Mouse (Mus musculus): ENCODE results near the gene Olfr1362. TPM values are rescaled to one million over a fixed set of nuclear protein-coding genes. Genes with fewer than 3 reads are reported as not detected.

The Olfr1362 gene
- polyA plus RNA-seq (2015; fragmentation: Nextera tagmentation; extraction: Ambion mirVana): not detected in 2 replicates

DNA sequence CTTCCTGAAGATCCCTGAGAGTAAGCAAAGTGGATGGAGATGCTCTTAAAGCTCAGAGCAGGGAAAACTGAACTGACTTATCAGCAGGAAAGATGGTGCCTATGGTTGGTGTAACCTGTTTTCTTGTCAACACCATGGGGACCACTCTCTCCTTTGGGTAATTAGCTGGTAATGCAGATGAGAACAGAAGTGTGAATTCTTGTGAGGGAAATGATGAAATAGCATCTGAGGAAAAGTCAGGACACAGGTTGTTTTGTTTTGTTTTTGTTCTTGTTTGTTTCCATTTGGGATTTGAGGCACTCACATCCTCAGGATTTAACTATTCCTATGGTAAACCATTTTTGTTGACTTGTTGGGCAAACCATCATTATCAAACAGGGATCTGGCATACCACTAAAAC is at the start of gene Olfr1362:
Gene Olfr1362, minus strand, starts transcription at position 101 of the 400 bp plus-strand sequence.
- Histone ChIP-seq H3K36me3 (no peaks in the 10 kb centered on the region), H3K4me1 (replicated peaks) (no peaks in the 10 kb centered on the region), H3K4me3 (no peak within 1 kb of the TSS), H3K9me3 (no peaks in the 10 kb centered on the region), H3K27ac (no peak within 1 kb of the TSS), H3K27me3 (no peaks in the 10 kb centered on the region), H3K9ac (no peak within 1 kb of the TSS), H3K4me2 (no peak within 1 kb of the TSS)
- ATAC-seq (ENCODE audit: low FRiP score): no peak

DNA sequence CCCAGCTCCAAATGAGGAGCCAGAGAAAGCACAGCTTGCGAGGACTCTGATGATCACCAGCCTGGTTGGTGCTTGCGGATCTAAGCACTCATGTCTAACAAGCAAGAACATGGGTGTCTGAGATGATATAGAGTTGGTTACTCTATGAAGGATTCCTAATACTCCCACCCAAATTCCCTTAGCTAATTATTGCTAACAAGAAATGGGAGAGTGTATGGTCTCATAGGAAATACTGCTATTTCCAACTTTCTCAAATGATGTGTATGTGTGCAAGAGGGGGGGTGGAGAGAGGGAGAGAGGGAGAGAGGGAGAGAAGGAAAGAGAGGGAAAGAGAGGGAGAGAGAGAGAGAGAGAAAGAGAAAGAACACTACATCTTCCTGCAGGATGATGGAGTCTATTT is 49.5 kb upstream of the Olfr1362 start, which contains the start of gene Olfr1361:
Gene Olfr1361, minus strand, starts transcription at position 101 of the 400 bp plus-strand sequence.
- no peak within 1 kb of the TSS for H3K9ac ChIP-seq
- H3K9me3 ChIP-seq: no peaks in the 10 kb centered on the region
- no peaks in the 10 kb centered on the region for H3K36me3 ChIP-seq
- ATAC-seq (ENCODE audit: low FRiP score): no peak
- H3K27me3 ChIP-seq: no peaks in the 10 kb centered on the region
- 76% methylated on average over 2 of the region's 2 CpGs for WGBS
- H3K4me2 ChIP-seq: no peak within 1 kb of the TSS
- no peak within 1 kb of the TSS for H3K27ac ChIP-seq
- H3K4me1 ChIP-seq (replicated peaks): no peaks in the 10 kb centered on the region
- no peak within 1 kb of the TSS for H3K4me3 ChIP-seq

DNA sequence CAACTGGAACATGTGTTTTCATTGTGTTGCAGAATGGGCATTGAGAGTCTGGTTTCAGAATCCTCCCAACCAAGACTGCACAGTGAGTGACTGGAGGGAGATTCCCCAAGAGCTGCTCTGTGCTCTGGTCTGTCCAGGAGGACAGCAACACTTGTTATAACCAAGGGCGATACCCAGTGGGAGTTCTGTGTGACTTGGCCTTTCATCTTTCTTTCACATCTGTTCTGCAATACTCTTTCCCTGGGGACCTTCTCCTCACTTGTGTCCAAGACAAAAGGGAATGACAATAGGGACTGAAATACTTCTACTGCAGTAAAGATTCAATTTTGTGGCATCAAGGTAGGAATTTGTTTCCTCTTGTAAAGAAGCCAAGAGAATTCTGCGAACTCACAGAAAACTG is 28.6 kb upstream of the Olfr1362 start, which contains the start of gene Olfr11:
Gene Olfr11, minus strand, starts transcription at position 101 of the 400 bp plus-strand sequence.
- no peak within 1 kb of the TSS for H3K27ac ChIP-seq
- ATAC-seq (ENCODE audit: low FRiP score): no peak
- no peak within 1 kb of the TSS for H3K4me2 ChIP-seq
- H3K4me3 ChIP-seq: no peak within 1 kb of the TSS
- 83% methylated on average over 2 of the region's 2 CpGs for WGBS
- no peaks in the 10 kb centered on the region for H3K9me3 ChIP-seq
- H3K9ac ChIP-seq: no peak within 1 kb of the TSS
- no peaks in the 10 kb centered on the region for H3K4me1 ChIP-seq (replicated peaks)
- H3K27me3 ChIP-seq: no peaks in the 10 kb centered on the region
- no peaks in the 10 kb centered on the region for H3K36me3 ChIP-seq

DNA sequence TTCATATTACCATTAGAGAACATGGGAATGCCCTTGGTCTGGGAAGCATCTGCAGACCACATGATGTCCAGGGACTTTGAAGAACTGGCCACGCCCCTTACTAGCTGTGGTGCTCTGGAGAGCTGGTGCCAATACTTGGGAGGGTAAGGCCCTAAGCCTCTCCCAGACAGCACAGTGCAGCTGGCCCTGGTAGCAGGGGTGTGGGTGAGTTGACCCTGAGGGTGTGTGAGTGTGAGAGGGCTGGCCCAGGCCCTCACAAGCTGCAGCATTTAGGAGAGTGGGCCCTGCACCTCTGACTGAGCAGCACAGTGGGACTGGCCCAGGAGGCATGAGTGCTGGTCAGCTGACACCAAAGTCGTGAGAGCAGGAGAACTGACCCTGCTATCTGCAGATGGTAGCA is 22.2 kb downstream of the Olfr1362 start:
- no peak overlapping the region for H3K4me3 ChIP-seq
- H3K9ac ChIP-seq: no peak overlapping the region
- no peaks in the 10 kb centered on the region for H3K36me3 ChIP-seq
- no peaks in the 10 kb centered on the region for H3K27me3 ChIP-seq
- no peaks in the 10 kb centered on the region for H3K4me1 ChIP-seq (replicated peaks)
- 60% methylated on average over 2 of the region's 2 CpGs for WGBS
- H3K9me3 ChIP-seq: no peaks in the 10 kb centered on the region
- no peak overlapping the region for H3K4me2 ChIP-seq
- H3K27ac ChIP-seq: no peak overlapping the region
- ATAC-seq (ENCODE audit: low FRiP score): no peak

DNA sequence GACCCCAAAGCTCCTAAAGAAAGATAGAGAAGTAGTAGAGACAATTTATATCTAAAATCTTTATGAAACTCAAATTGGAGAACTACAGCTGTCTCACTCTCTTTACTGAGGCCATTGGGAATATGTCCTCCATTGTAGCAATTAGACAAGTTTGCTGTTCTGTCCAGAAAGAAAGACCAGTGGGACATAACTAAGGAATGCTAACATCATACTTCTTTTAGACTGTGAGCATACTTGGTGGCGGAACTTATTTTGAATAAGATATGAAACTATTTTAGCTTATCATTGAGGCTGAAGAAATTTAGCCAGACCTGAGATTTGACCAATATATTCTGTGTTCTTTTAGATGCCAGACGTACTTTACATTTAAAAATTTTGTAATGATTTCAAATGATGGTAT is 32.2 kb downstream of the Olfr1362 start, which contains the start of gene Olfr1364:
Gene Olfr1364, minus strand, starts transcription at position 101 of the 400 bp plus-strand sequence.
- Histone ChIP-seq H3K27me3 (no peaks in the 10 kb centered on the region), H3K4me2 (no peak within 1 kb of the TSS), H3K36me3 (no peaks in the 10 kb centered on the region), H3K27ac (no peak within 1 kb of the TSS), H3K4me1 (replicated peaks) (no peaks in the 10 kb centered on the region), H3K4me3 (no peak within 1 kb of the TSS), H3K9ac (no peak within 1 kb of the TSS), H3K9me3 (no peaks in the 10 kb centered on the region)
- no peak for ATAC-seq (ENCODE audit: low FRiP score)
- 90% methylated on average over 2 of the region's 2 CpGs for WGBS

Other genes starting within 250 kb of the Olfr1362 start
- 83.2 and 85.9 TPM in 2 replicates for gene Zkscan3, start 211.3 kb downstream of the Olfr1362 start, polyA plus RNA-seq (2015; fragmentation: Nextera tagmentation; extraction: Ambion mirVana)
- 4.0 and 4.2 TPM in 2 replicates for gene Pgbd1, start 173.0 kb downstream of the Olfr1362 start, polyA plus RNA-seq (2015; fragmentation: Nextera tagmentation; extraction: Ambion mirVana)
- 22.5 and 25.2 TPM in 2 replicates for gene Zscan26, start 160.3 kb downstream of the Olfr1362 start, polyA plus RNA-seq (2015; fragmentation: Nextera tagmentation; extraction: Ambion mirVana)
- gene Nkapl, start 145.5 kb downstream of the Olfr1362 start, polyA plus RNA-seq (2015; fragmentation: Nextera tagmentation; extraction: Ambion mirVana): 4.2 and 4.6 TPM in 2 replicates
- gene Zkscan4, start 135.1 kb downstream of the Olfr1362 start, polyA plus RNA-seq (2015; fragmentation: Nextera tagmentation; extraction: Ambion mirVana): 9.9 and 10.0 TPM in 2 replicates
- not detected in 2 replicates for gene Gm10065, start 134.6 kb downstream of the Olfr1362 start, polyA plus RNA-seq (2015; fragmentation: Nextera tagmentation; extraction: Ambion mirVana)
- 0.44 and 0.57 TPM in 2 replicates for gene AK157302, start 118.8 kb downstream of the Olfr1362 start, polyA plus RNA-seq (2015; fragmentation: Nextera tagmentation; extraction: Ambion mirVana)
- 3.8 and 8.1 TPM in 2 replicates for gene Gm11273, start 112.6 kb downstream of the Olfr1362 start, polyA plus RNA-seq (2015; fragmentation: Nextera tagmentation; extraction: Ambion mirVana)
- 5.8 and 6.6 TPM in 2 replicates for gene Zkscan8, start 82.9 kb downstream of the Olfr1362 start, polyA plus RNA-seq (2015; fragmentation: Nextera tagmentation; extraction: Ambion mirVana)
- 0.12 and 0.16 TPM in 2 replicates for gene Olfr1366, start 71.2 kb downstream of the Olfr1362 start, polyA plus RNA-seq (2015; fragmentation: Nextera tagmentation; extraction: Ambion mirVana)
- gene Olfr1535, start 54.1 kb downstream of the Olfr1362 start, polyA plus RNA-seq (2015; fragmentation: Nextera tagmentation; extraction: Ambion mirVana): 0.05 TPM in 2 replicates
- gene Olfr1364, start 32.3 kb downstream of the Olfr1362 start, polyA plus RNA-seq (2015; fragmentation: Nextera tagmentation; extraction: Ambion mirVana): not detected in 2 replicates
- 0.05 and 0.08 TPM in 2 replicates for gene Olfr11, start 28.5 kb upstream of the Olfr1362 start, polyA plus RNA-seq (2015; fragmentation: Nextera tagmentation; extraction: Ambion mirVana)
- not detected in 2 replicates for gene Olfr1361, start 49.4 kb upstream of the Olfr1362 start, polyA plus RNA-seq (2015; fragmentation: Nextera tagmentation; extraction: Ambion mirVana)
- not detected in 2 replicates for gene Olfr1360, start 63.4 kb upstream of the Olfr1362 start, polyA plus RNA-seq (2015; fragmentation: Nextera tagmentation; extraction: Ambion mirVana)
- gene Olfr1359, start 84.1 kb upstream of the Olfr1362 start, polyA plus RNA-seq (2015; fragmentation: Nextera tagmentation; extraction: Ambion mirVana): not detected in 2 replicates
- gene Hist1h2bl, start 102.1 kb upstream of the Olfr1362 start, polyA plus RNA-seq (2015; fragmentation: Nextera tagmentation; extraction: Ambion mirVana): 1.1 and 1.9 TPM in 2 replicates
- 12.9 and 14.0 TPM in 2 replicates for gene Hist1h2ai, start 102.4 kb upstream of the Olfr1362 start, polyA plus RNA-seq (2015; fragmentation: Nextera tagmentation; extraction: Ambion mirVana)
- 5.9 and 6.4 TPM in 2 replicates for gene Hist1h3h, start 103.6 kb upstream of the Olfr1362 start, polyA plus RNA-seq (2015; fragmentation: Nextera tagmentation; extraction: Ambion mirVana)
- gene Hist1h2bm, start 108.0 kb upstream of the Olfr1362 start, polyA plus RNA-seq (2015; fragmentation: Nextera tagmentation; extraction: Ambion mirVana): 1.9 and 2.3 TPM in 2 replicates
- 0.39 and 0.84 TPM in 2 replicates for gene Hist1h4j, start 121.0 kb upstream of the Olfr1362 start, polyA plus RNA-seq (2015; fragmentation: Nextera tagmentation; extraction: Ambion mirVana)
- gene Hist1h4k, start 136.5 kb upstream of the Olfr1362 start, polyA plus RNA-seq (2015; fragmentation: Nextera tagmentation; extraction: Ambion mirVana): 1.6 and 2.7 TPM in 2 replicates
- 10.4 and 11.4 TPM in 2 replicates for gene Hist1h2ak, start 139.8 kb upstream of the Olfr1362 start, polyA plus RNA-seq (2015; fragmentation: Nextera tagmentation; extraction: Ambion mirVana)
- 0.60 and 2.1 TPM in 2 replicates for gene Hist1h2bn, start 140.1 kb upstream of the Olfr1362 start, polyA plus RNA-seq (2015; fragmentation: Nextera tagmentation; extraction: Ambion mirVana)
- gene Hist1h1b, start 166.6 kb upstream of the Olfr1362 start, polyA plus RNA-seq (2015; fragmentation: Nextera tagmentation; extraction: Ambion mirVana): 5.5 and 7.8 TPM in 2 replicates
- 44.3 and 48.5 TPM in 2 replicates for gene Hist1h3i, start 169.3 kb upstream of the Olfr1362 start, polyA plus RNA-seq (2015; fragmentation: Nextera tagmentation; extraction: Ambion mirVana)
- 1.8 and 2.8 TPM in 2 replicates for gene Hist1h2an, start 173.2 kb upstream of the Olfr1362 start, polyA plus RNA-seq (2015; fragmentation: Nextera tagmentation; extraction: Ambion mirVana)
- gene Hist1h2bp, start 173.4 kb upstream of the Olfr1362 start, polyA plus RNA-seq (2015; fragmentation: Nextera tagmentation; extraction: Ambion mirVana): 0.68 and 0.97 TPM in 2 replicates
- 7.3 and 7.8 TPM in 2 replicates for gene Hist1h2bq, start 196.2 kb upstream of the Olfr1362 start, polyA plus RNA-seq (2015; fragmentation: Nextera tagmentation; extraction: Ambion mirVana)
- not detected in 2 replicates for gene Hist1h2ao, start 196.4 kb upstream of the Olfr1362 start, polyA plus RNA-seq (2015; fragmentation: Nextera tagmentation; extraction: Ambion mirVana)
- not detected in 2 replicates for gene Hist1h4m, start 197.7 kb upstream of the Olfr1362 start, polyA plus RNA-seq (2015; fragmentation: Nextera tagmentation; extraction: Ambion mirVana)
- gene Hist1h4n, start 218.2 kb upstream of the Olfr1362 start, polyA plus RNA-seq (2015; fragmentation: Nextera tagmentation; extraction: Ambion mirVana): 6.7 and 8.6 TPM in 2 replicates
- 898 and 915 TPM in 2 replicates for gene Hist1h2ap, start 219.5 kb upstream of the Olfr1362 start, polyA plus RNA-seq (2015; fragmentation: Nextera tagmentation; extraction: Ambion mirVana)
- gene Hist1h2br, start 219.7 kb upstream of the Olfr1362 start, polyA plus RNA-seq (2015; fragmentation: Nextera tagmentation; extraction: Ambion mirVana): 7.5 and 7.7 TPM in 2 replicates